Comparison of ENCODE assay signal across 14 mouse cellular contexts in genomic region chr7:46028681-46029080, GRCm38 (mm10). TPM values are rescaled to one million over a fixed set of nuclear protein-coding genes. Genes with fewer than 3 reads are reported as not detected.
"Had no signal": no experiment of that assay in that cellular context is flagged by ENCODE, and none has a peak within 500 bp of the region (broad histone marks: within the 10 kb centered on the region; RNA-seq: fewer than 3 reads in every experiment).

No protein-coding gene starts in this region.

- H3K4me2 ChIP-seq: lung, embryonic 14.5 days; midbrain, embryonic 12.5 days; neural tube, embryonic 13.5 days had no signal

- H3K27ac ChIP-seq: kidney, postnatal 0 days; layer of hippocampus, adult 2 months; limb, embryonic 10.5 days; midbrain, embryonic 12.5 days; neural tube, embryonic 13.5 days; stomach, postnatal 0 days had no signal

- H3K9me3 ChIP-seq: limb, embryonic 10.5 days; midbrain, embryonic 12.5 days; neural tube, embryonic 13.5 days had no signal

- DNase-seq: kidney, adult 11 months; kidney, adult 9 months; kidney, postnatal 36 days; lung, embryonic 14.5 days; lung, postnatal 10 days; right cerebral cortex, postnatal 14 days had no signal

- H3K9ac ChIP-seq: lung, embryonic 14.5 days; midbrain, embryonic 12.5 days; neural tube, embryonic 13.5 days had no signal

- ATAC-seq: midbrain, embryonic 16.5 days had no signal

- H3K4me1 ChIP-seq: midbrain, embryonic 12.5 days; neural tube, embryonic 13.5 days had no signal

- H3K4me3 ChIP-seq: layer of hippocampus, adult 2 months; limb, embryonic 10.5 days; midbrain, embryonic 12.5 days; neural tube, embryonic 13.5 days had no signal

- H3K36me3 ChIP-seq: limb, embryonic 10.5 days; midbrain, embryonic 12.5 days; neural tube, embryonic 13.5 days had no signal

RNA-seq across cellular contexts. Expression of gene Abcc6, which starts 1.4 kb away (rescaled TPM):
- total RNA-seq: megakaryocyte-erythroid progenitor cell, adult 5-6 weeks had no signal
